Mouse (Mus musculus): ENCODE results near the gene Mei1. TPM values are rescaled to one million over a fixed set of nuclear protein-coding genes. Genes with fewer than 3 reads are reported as not detected.

Mei1 gene
- total RNA-seq, 2 experiments from 2014 or later: not detected

DNA sequence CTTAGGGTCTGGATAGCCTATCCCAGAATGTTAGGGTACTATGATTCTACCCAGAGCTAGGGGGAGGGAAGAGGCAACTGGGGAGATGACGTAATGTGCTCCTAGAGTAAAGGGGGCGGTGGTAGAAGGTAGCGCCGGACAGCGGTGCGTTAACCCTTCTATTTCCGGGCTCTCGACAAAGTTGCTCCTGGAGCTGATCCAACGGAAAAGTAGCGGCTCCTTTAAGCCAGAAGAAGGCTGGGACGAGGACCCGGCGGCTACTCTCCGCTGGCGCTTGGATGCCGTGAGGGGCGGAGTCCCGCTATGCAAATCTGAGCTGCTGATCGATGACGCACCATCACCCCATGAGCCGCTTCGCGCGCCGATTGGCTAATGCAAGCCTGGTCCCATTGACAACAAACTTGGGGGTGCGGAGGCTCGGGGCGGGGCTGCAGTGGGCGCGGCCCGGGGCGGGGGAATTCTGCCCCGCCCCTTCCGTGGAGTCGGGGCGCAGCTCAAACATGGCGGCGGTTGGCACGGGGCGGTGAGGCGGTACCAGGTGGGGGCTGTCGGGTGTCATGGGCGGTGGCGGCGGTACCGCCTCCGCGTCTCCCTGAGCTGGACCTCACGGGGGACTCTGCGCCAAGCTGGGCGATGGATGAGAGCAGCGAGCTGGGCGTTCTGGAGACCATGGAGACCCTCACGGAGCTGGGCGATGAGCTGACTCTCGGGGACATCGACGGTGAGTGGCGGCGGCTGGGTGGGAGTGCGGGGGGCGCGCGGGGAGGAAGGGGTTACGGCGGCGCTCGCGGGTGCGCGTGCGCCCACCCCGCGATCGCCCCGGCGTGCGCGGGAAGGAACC lies 77.2 kb downstream of the Mei1 start, which contains the start of gene Srebf2:
TSS of gene Srebf2 (plus strand) at position 412 of the 841 bp plus-strand sequence.
- peak; percentile 89 for ATAC-seq (replicated peaks; ENCODE audit: low FRiP score, poor library complexity, severe bottlenecking)

GRCm38 (mm10) chr15:82147611-82148111 lies 77.9 kb downstream of the Mei1 start:
- 0 out of 2 replicates have a peak, but pooled peaks have one; percentile 22 for ATAC-seq (replicated peaks; ENCODE audit: low FRiP score, poor library complexity, severe bottlenecking)

GRCm38 (mm10) chr15:82148510-82148911 lies 78.7 kb downstream of the Mei1 start:
- peak; percentile 26; the same call in 1 of the 2 replicates for ATAC-seq (replicated peaks; ENCODE audit: low FRiP score, poor library complexity, severe bottlenecking)

DNA sequence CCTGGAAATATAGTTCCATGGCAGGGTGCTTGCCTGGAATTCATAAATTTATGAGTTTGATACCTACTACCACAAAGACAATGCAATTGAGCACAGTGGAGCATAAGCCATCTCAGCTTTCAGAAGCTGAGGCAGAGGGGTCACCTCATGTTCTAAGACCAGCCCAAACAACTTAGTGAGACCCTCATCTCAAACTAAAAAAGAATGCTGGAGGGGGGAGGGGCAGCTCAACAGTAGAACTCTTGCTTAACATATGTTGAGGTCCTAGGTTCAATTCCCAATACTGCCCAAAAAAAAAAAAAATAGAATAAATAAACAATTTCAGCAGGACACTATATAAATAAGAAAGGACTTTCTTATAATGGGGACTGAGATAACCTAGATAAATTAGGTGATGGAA lies 80.2 kb downstream of the Mei1 start:
- ATAC-seq (replicated peaks; ENCODE audit: low FRiP score, poor library complexity, severe bottlenecking): no peak

DNA sequence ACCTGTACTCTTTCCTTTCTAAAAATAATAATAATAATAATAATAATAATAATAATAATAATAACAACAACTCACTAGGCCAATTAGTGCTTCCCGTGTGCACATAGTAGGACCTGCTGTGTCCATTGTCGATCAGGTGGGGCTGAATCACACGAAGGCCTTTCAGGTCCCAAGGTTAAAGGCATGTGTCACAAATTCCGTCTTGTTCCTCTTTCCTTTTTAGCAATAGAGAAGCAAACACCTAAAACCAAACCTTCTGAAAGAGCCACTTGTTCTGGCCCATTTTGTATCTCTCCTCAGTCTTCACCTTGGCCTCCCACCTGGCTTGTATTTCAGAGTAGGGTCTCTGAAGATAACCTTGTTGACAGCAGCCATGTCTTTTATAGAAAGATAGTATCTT lies 81.4 kb downstream of the Mei1 start:
- no peak for ATAC-seq (replicated peaks; ENCODE audit: low FRiP score, poor library complexity, severe bottlenecking)

- no peak for ATAC-seq (replicated peaks; ENCODE audit: low FRiP score, poor library complexity, severe bottlenecking)
These were observed 82.2 kb downstream of the Mei1 start for GRCm38 (mm10) chr15:82152022-82152421.

DNA sequence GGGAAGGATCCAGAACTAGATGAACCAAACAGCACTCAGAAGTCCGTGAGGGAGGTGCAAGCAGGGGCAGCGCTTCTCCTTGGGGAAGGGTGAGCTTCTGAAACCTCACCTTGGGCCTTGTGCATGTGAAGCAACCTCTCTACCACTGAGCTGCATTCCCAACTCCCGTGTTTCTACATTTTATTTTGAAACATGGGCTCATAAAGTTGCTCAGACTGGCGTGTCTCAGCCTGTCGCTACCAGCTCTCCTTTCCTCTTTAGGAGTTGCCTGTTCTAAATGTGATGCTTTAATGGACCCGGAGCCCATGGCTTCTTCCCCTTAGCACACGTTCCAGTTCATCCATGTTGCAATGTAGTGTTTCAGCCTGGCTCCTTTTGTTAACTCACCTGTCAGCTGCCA lies 82.6 kb downstream of the Mei1 start:
- no peak for ATAC-seq (replicated peaks; ENCODE audit: low FRiP score, poor library complexity, severe bottlenecking)

DNA sequence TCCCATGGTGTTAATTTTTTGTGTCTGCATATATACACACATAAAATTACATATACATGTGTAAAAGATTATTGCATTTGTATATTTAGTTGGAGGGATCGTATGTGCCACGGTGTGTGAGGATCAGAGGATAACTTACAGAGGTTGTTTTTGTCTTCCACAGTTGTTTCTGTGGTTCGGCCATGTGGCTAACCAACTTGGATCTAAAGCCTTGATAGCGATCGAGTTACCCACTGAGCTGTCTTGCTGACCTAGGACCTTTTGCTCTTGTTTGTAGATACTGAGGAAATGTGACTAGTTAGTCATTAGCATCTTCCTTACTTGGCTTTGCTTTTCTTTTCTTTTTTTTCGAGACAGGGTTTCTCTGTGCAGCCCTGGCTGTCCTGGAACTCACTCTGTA lies 86.5 kb downstream of the Mei1 start:
- ATAC-seq (replicated peaks; ENCODE audit: low FRiP score, poor library complexity, severe bottlenecking): no peak

- no peak for ATAC-seq (replicated peaks; ENCODE audit: low FRiP score, poor library complexity, severe bottlenecking)
These were observed 87.1 kb downstream of the Mei1 start for GRCm38 (mm10) chr15:82156902-82157301.

- no peak for ATAC-seq (replicated peaks; ENCODE audit: low FRiP score, poor library complexity, severe bottlenecking)
These were observed 88.6 kb downstream of the Mei1 start for GRCm38 (mm10) chr15:82158243-82159035.

DNA sequence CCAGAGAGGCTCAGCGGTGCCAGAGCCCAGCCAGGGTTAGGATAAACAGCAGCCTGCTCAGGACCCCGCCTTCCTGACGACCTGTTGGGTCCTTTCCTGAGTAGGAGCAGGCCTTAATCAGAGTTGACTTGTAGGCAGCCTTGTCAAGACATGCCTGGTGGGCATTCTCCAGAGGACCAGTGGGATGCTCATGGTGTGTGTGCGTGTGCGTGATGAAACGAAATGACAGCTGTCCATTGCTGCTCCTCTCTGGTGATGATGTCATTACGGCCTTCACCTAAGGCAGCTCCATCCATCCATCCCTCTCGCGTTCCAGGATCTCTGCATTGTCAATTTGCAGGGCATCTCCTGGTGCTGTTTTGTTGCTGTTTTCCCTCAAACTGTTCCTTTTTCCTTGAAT lies 89.7 kb downstream of the Mei1 start:
- ATAC-seq (replicated peaks; ENCODE audit: low FRiP score, poor library complexity, severe bottlenecking): no peak

DNA sequence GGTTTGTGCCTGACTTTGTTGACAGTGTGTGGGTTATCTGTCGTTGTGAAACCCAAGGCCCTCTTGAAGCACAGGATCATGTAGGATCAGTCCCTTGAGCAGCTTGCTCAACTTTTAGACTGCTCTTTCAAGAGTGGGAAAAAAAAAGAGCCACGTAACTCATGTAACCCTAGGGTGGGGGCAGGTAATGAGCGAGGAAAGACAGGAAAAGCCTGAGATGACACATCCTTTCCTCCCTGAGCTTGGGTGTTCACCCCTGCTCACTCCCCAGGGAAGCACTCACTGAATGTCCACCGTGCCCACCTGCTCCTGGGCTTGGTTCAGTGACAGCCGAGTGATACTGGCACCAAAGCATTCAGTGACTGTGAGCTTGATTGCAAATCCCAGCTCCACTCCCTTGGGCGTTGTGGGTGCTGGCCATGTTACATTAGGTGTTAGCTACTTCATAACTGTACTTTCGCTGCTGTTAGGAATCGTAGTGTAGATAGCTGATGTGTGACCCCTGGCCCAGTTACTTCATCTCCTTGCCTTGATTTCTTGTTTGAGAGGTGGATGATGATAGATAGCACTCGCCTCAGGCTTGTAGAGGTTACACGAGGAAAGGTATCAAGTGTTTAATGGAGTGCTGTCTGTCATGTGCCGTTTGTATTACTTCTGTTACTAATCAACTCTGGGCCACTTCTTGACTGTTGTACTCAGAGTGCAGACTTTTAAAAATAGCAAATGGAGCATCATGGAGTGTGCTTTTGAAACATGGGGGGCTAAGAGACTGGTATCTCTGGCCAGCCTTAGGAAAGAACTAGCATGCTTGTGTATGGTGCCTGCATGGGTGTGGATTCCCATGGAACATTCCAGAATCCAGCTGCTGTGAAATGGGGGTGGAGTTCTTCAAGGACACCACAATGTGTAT lies 91.2 kb downstream of the Mei1 start:
- no peak for ATAC-seq (replicated peaks; ENCODE audit: low FRiP score, poor library complexity, severe bottlenecking)

DNA sequence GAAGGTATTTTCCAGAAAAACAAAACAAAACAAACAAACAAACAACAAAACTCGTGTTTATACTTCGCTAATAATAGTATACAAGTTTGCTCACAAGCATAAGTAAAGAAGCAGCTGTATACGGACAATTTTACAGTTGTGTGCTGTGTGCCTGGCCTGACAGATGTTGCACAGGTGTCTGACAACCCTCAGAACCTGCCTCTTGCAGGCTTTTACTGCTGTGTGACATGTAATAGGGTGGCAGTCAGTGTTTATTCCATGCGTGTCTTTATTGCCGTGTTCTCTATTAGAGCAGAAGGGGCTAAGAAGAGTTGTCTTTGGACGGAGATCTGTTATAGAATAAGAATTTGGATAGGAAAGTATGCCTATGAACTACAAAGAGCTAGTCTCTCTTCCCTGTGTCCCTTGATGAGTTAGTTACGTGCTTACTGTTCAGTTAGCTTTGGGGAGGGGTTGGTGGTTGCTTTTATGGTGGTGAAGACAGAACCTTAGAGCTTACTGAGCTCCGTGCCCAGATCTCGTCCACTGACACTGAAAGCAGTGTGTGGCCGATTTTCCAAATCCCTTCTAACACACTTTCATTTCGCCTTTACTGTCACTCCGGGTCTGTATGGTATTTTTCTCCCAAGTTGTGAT lies 92.3 kb downstream of the Mei1 start:
- ATAC-seq (replicated peaks; ENCODE audit: low FRiP score, poor library complexity, severe bottlenecking): no peak

GRCm38 (mm10) chr15:82163356-82164060 lies 93.7 kb downstream of the Mei1 start:
- ATAC-seq (replicated peaks; ENCODE audit: low FRiP score, poor library complexity, severe bottlenecking): no peak

DNA sequence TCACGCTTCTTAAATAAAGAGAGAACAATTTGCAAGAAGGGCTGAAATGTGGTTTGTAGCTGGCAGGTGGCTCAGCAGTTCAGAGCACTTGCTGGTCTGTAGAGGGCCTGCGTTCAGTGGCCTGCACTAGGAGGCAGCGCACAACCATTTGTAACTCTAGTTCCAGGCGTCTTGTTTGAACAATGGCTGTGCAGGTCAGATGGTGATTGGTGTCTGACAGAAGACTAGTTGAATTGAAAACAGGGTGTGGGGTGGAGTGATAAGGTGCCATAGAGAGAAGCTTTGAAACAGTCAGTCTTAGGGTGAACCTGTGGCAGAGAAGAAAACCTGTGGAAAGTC lies 94.2 kb downstream of the Mei1 start:
- ATAC-seq (replicated peaks; ENCODE audit: low FRiP score, poor library complexity, severe bottlenecking): peak; percentile 40

DNA sequence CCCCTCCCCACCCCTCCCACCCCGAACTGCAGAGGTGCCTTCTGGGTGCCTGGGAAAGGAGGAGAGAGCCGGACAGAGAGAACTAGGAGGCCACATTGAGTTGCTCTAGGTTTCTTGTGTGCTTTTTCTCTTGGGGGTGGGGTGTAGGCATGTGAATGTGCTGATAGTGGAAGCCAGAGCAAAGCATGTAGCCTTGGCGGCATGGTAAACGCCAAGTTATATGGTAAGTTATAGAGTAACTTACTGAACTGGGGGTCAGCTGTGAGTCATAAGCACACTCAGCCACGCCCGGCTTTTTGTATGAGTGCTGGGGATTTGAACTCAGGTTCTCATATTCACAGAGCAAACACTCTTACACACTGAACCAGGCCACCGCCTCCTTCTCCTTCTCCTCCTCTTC lies 94.7 kb downstream of the Mei1 start:
- peak; percentile 32; the same call in 1 of the 2 replicates for ATAC-seq (replicated peaks; ENCODE audit: low FRiP score, poor library complexity, severe bottlenecking)

GRCm38 (mm10) chr15:82165332-82166239 lies 95.8 kb downstream of the Mei1 start:
- peak; percentile 67; the same call in 1 of the 2 replicates for ATAC-seq (replicated peaks; ENCODE audit: low FRiP score, poor library complexity, severe bottlenecking)

Measured in erythroid progenitor cell, adult 5-6 weeks (primary cell).